Comparison of ENCODE assay signal across 9 mouse cellular contexts in the genomic region with DNA sequence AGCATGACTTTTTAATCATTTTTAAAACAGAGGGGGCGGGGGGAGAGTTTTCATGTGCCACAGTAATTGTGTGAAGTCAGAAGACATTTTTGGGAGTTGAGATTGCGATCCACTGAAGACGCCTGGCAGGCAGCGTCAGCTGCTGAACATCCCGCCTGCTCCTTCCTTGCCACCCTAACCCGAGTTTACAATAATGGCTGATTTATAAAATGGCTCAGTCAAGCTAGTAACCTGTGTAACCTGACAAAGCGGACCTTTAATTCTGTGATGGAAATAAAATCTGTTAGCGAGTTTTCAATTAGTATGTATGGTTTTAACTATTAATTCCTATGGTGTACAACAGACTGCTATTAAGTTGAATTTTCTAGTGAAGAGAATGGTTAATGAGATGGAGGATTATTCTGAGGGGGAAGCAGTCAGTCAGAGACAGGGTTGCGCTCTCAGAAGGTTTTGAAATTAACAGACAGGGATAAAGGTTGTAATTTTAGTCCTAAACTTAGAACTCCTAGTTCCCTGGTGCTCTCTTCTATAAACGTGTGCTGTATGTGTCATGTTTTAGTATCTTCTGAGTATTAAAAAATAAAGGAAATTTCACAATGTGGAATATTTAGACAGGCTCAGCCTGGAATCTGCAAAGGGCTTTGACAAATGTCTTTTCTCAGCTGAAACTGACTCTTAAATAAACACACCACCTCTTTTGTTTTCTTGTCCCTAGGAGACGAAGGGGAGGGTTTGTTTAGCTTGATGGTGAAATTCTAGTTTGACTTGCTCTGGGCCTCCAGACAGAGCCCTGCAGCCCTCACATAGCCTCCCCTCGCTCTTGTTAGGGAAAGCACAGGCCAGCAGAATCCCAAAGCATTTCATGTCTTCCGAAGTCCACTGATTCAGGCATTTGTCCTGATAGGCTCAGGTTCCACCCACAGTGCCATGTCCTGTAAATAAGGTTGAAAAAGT. TPM values are rescaled to one million over a fixed set of nuclear protein-coding genes. Genes with fewer than 3 reads are reported as not detected.
DNase-seq lines count a peak whose midpoint lies in the region; ATAC-seq and TF ChIP-seq lines count a peak whose summit lies in the region.
"Had no signal": no experiment of that assay in that cellular context is flagged by ENCODE, and none has a peak within 500 bp of the region (broad histone marks: within the 10 kb centered on the region; RNA-seq: fewer than 3 reads in every experiment).

No protein-coding gene starts in this region.

- H3K4me3 ChIP-seq in left cerebral cortex, adult 2 months = no peak overlapping the region
- H3K4me3 ChIP-seq in heart, embryonic 15.5 days = no peak overlapping the region
- H3K4me3 ChIP-seq in liver, postnatal 0 days (ENCODE audit: low read depth, low read length) = no peak overlapping the region
- no peak overlapping the region for H3K4me3 ChIP-seq in stomach, embryonic 16.5 days (replicated peaks; ENCODE audit: low read length)
- H3K4me3 ChIP-seq: erythroblast, embryonic 14.5 days; limb, embryonic 15.5 days had no signal

- ATAC-seq in heart, embryonic 15.5 days (replicated peaks; ENCODE audit: insufficient number of reproducible peaks, insufficient read depth, low FRiP score, low read depth) = no peak
- peak; percentile 79 for ATAC-seq in liver, postnatal 0 days
- ATAC-seq in stomach, embryonic 16.5 days (ENCODE audit: insufficient read depth, low FRiP score) = peak; percentile 75

- peaks cover 19% of the 10 kb centered on the region for H3K4me1 ChIP-seq in heart, embryonic 15.5 days (replicated peaks)
- peaks cover 10% of the 10 kb centered on the region; the same call in 1 of the 2 replicates for H3K4me1 ChIP-seq in liver, postnatal 0 days (ENCODE audit: insufficient read depth)
- H3K4me1 ChIP-seq in stomach, embryonic 16.5 days (ENCODE audit: control insufficient read depth, insufficient read depth, low read length) = peaks cover 16% of the 10 kb centered on the region
- H3K4me1 ChIP-seq: limb, embryonic 15.5 days had no signal

- H3K27ac ChIP-seq in left cerebral cortex, adult 2 months = peak overlapping the region; percentile 47
- H3K27ac ChIP-seq in heart, embryonic 15.5 days = peak overlapping the region; percentile 63
- peak overlapping the region; percentile 52 for H3K27ac ChIP-seq in liver, postnatal 0 days (ENCODE audit: low read depth)
- peak overlapping the region; percentile 92 for H3K27ac ChIP-seq in stomach, embryonic 16.5 days (ENCODE audit: low read length)
- H3K27ac ChIP-seq: limb, embryonic 15.5 days had no signal

- intact Hi-C loops in left cerebral cortex, adult 2 months (cut with DNase I) = no loop called here

- no peak overlapping the region for H3K9ac ChIP-seq in heart, embryonic 15.5 days
- H3K9ac ChIP-seq in liver, postnatal 0 days (replicated peaks) = no peak overlapping the region
- no peak overlapping the region; the same call in 1 of the 2 replicates for H3K9ac ChIP-seq in stomach, embryonic 16.5 days (ENCODE audit: low read length)
- H3K9ac ChIP-seq: limb, embryonic 15.5 days had no signal

- no peak overlapping the region for H3K4me2 ChIP-seq in heart, embryonic 15.5 days
- no peak overlapping the region for H3K4me2 ChIP-seq in liver, postnatal 0 days (ENCODE audit: low read depth, low read length)
- peak overlapping the region; percentile 28; the same call in 1 of the 2 replicates for H3K4me2 ChIP-seq in stomach, embryonic 16.5 days (ENCODE audit: low read depth, low read length)
- H3K4me2 ChIP-seq: limb, embryonic 15.5 days had no signal

- no peaks in the 10 kb centered on the region for H3K27me3 ChIP-seq in heart, embryonic 15.5 days
- no peaks in the 10 kb centered on the region for H3K27me3 ChIP-seq in liver, postnatal 0 days (ENCODE audit: insufficient read depth, low read length)
- no peaks in the 10 kb centered on the region for H3K27me3 ChIP-seq in stomach, embryonic 16.5 days (ENCODE audit: control insufficient read depth, insufficient read depth, low read length)
- H3K27me3 ChIP-seq: limb, embryonic 15.5 days had no signal

- no peak for DNase-seq in left cerebral cortex, adult 2 months (ENCODE audit: extremely low spot score in 1 of 2, low spot score in 2 of 2)
- no peak for DNase-seq in left cerebral cortex, adult 11 months (ENCODE audit: low spot score)
- DNase-seq in liver, postnatal 0 days = peak; percentile 29
- DNase-seq in urinary bladder, adult 2 months (ENCODE audit: low spot score) = no peak
- no peak for DNase-seq in spleen, postnatal 36 days (ENCODE audit: low spot score in 2 of 2)

- H3K9me3 ChIP-seq in heart, embryonic 15.5 days (replicated peaks) = no peaks in the 10 kb centered on the region
- no peaks in the 10 kb centered on the region for H3K9me3 ChIP-seq in liver, postnatal 0 days (ENCODE audit: low read length)
- no peaks in the 10 kb centered on the region for H3K9me3 ChIP-seq in stomach, embryonic 16.5 days (replicated peaks; ENCODE audit: control insufficient read depth, low read length)
- H3K9me3 ChIP-seq: limb, embryonic 15.5 days had no signal

- TF ChIP-seq CTCF in left cerebral cortex, adult 2 months (IDR thresholded peaks at IDR 0.05) = no peak
- no peak for TF ChIP-seq CTCF in liver, postnatal 0 days (IDR thresholded peaks at IDR 0.05; ENCODE audit: low read depth)

- no peak for TF ChIP-seq EP300 in liver, postnatal 0 days (IDR thresholded peaks at IDR 0.05; ENCODE audit: low read depth)

- WGBS in heart, embryonic 15.5 days = 75% methylated on average over 13 of the region's 13 CpGs
- 63% methylated on average over 13 of the region's 13 CpGs for WGBS in liver, postnatal 0 days (ENCODE audit: insufficient replicate concordance)
- 40% methylated on average over 13 of the region's 13 CpGs for WGBS in stomach, embryonic 16.5 days

- H3K36me3 ChIP-seq in heart, embryonic 15.5 days = peaks cover 36% of the 10 kb centered on the region
- peaks cover 14% of the 10 kb centered on the region for H3K36me3 ChIP-seq in liver, postnatal 0 days (replicated peaks; ENCODE audit: insufficient read depth, low read length)
- no peaks in the 10 kb centered on the region for H3K36me3 ChIP-seq in stomach, embryonic 16.5 days (ENCODE audit: control insufficient read depth, insufficient read depth, low read length)

RNA-seq across cellular contexts. Expression of a gene that starts 51.6 kb away (rescaled TPM):
- 10 to 100 TPM; 20.4 to 22.6 TPM for total RNA-seq in left cerebral cortex, adult 2 months (2021)
- 12.0 and 15.5 TPM in 2 replicates for polyA plus RNA-seq in heart, embryonic 15.5 days (2015; fragmentation: Nextera tagmentation; extraction: Ambion mirVana)
- 3.3 and 4.1 TPM in 2 replicates for polyA plus RNA-seq in liver, postnatal 0 days (2015; fragmentation: Nextera tagmentation; extraction: Ambion mirVana)
- 18.7 and 19.3 TPM in 2 replicates for polyA plus RNA-seq in stomach, embryonic 16.5 days (2015; fragmentation: Nextera tagmentation; extraction: Ambion mirVana)
- 8.4 and 12.0 TPM in 2 replicates for polyA plus RNA-seq in urinary bladder, adult 2 months (2012; rRNA removed)

RNA-seq across cellular contexts. Expression of a gene that starts 56.8 kb away (rescaled TPM):
- total RNA-seq in left cerebral cortex, adult 2 months (2021) = 10 to 100 TPM; 61.2 to 63.7 TPM
- 84.9 and 94.3 TPM in 2 replicates for polyA plus RNA-seq in heart, embryonic 15.5 days (2015; fragmentation: Nextera tagmentation; extraction: Ambion mirVana)
- polyA plus RNA-seq in liver, postnatal 0 days (2015; fragmentation: Nextera tagmentation; extraction: Ambion mirVana) = 20.6 and 23.6 TPM in 2 replicates
- 127 and 139 TPM in 2 replicates for polyA plus RNA-seq in stomach, embryonic 16.5 days (2015; fragmentation: Nextera tagmentation; extraction: Ambion mirVana)
- polyA plus RNA-seq in urinary bladder, adult 2 months (2012; rRNA removed) = 98.2 and 103 TPM in 2 replicates
